Mouse (Mus musculus) left cerebral cortex, adult 18-20 months (tissue): ENCODE results near the gene Aprt. TPM values are rescaled to one million over a fixed set of nuclear protein-coding genes. Genes with fewer than 3 reads are reported as not detected.
"Not testable (repeated sequence)": the region's sequence is repeated elsewhere in the genome, so short reads cannot be mapped to it uniquely, and the experiment has no call there.

ENCODE experiments used
- DNase-seq, 2 experiments: peaks; one replicate each; pipeline ENCODE4 v3.0.0; 2021 to 2022; ENCODE audit warnings: low spot score in 2 of 2, mixed read lengths in 1 of 2
- total RNA-seq, 2 experiments: library from RNA; stranded (reverse); gene quantifications; 2 replicates each; pipeline ENCODE4 v1.2.3; 2021

The Aprt gene
- total RNA-seq, 2 experiments from 2014 or later, result 48.4 to 52.0 TPM

DNA sequence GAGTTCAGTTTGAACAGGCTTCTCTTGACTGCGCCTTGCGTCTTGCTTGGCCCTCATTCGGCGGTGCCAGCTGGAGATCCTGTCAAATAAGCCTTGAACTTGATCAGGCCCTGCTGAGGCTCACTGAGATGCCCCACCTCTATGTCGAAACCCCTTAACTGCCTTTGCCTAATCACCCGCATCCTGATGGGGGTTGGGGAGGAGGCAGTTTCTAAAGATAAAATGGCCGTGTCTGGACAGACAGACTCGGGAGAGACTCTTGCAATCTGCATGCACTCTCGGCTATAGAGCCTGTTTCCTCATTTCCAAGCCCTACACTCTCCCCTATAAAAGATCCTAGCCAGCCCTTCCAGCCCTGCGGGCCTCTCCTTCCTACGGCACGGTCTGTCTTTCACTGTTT, 16.5 kb upstream of the Aprt start:
- no peak for DNase-seq

- no peak for DNase-seq
Observed at GRCm38 (mm10) chr8:122586749-122587148, 10.0 kb upstream of the Aprt start.

GRCm38 (mm10) chr8:122586171-122586570, 9.5 kb upstream of the Aprt start:
- DNase-seq, result no peak

- DNase-seq, result no peak
Observed at GRCm38 (mm10) chr8:122585411-122585891, 8.7 kb upstream of the Aprt start.

DNA sequence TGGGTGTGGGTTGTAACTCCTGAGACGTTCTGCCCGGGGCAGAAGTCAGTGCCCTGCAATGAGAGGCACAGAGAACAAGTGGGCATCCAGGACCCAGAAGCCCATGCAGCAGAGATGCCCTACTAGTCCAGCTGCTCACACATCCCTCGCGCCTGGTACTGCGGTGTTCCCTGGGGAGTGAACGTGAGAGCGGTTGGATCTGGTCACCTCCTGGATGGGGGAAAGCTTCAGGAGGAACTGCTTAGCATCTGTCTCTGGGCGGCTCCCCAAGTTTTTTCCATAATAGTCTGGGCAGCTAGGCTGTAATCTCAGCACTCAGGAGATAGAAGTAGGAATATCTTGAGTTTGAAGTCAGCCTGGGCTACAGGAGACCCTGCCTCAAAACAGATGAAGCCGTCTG, 8.3 kb upstream of the Aprt start:
- DNase-seq, result no peak

DNA sequence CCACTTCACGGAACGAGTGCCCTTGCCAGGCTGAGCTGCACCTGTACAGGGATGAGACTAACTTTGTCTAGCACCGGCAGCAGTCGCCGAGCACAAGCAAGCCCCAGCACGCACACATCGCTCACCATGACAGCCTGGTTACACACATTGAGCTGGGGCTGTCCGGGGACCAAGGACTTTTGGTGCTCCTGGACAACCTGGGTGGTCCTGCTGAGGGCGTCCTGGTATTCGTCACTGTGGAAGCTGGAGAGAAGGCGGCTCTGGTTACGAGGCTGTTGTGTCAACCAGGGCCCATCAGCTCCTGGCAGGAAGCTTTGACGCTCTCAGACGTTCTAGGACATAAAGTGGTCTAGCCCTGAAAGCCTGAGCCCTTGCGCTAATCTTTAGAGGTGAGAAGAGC, 4.2 kb upstream of the Aprt start:
- no peak for DNase-seq

GRCm38 (mm10) chr8:122579196-122579595, 2.5 kb upstream of the Aprt start:
- no peak for DNase-seq

DNA sequence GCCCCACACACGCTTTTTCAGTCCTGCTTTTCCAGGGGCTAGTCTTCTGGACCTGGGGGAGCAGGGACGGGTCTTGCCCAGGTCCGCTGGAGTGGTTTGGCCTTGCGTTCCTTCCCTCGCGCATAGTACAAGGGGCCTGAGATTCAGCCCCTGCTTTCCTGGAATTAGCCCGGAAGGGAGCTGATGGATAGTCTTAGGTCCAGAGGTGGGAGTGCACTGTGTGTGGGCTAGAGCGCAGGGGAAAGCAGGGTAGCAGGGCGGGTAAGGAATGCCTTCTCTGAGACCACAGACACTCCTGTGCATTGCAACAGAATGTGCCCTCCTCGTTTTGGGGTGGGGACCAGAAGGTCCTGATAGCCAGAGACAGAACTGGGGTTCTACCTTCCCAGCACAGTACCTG, 407 bp upstream of the Aprt start:
- no peak for DNase-seq

GRCm38 (mm10) chr8:122575735-122576647, 718 bp downstream of the Aprt start:
- no peak for DNase-seq

GRCm38 (mm10) chr8:122575286-122575685, 1.4 kb downstream of the Aprt start:
- DNase-seq, result no peak

DNA sequence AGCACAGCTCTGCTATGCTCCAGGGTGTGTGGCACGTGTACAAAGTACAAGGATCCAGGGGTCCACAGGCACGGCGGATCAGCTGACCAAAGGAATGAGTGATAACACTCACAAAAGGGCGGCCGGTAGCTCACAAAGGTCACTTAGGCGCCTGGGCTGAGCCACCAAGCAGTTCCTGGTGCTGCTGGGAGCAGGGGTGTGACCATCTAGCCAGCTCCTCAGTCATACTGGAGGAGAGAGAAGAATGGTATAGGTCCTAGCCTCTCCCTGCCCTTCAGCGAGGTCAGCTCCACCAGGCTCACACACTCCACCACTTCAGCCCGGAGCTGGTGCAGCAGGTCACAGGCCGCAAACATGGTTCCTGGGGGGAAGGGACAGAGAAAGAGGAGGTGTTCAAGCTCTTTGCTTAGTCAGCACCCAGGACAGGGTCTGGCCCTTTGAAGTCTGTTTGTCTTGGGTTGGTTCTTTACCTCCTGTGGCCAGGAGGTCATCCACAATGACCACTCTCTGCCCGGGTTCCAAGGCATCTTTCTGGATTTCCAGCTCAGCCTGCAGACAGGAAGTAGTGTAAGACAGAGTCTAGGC, 1.9 kb downstream of the Aprt start:
- no peak for DNase-seq

DNA sequence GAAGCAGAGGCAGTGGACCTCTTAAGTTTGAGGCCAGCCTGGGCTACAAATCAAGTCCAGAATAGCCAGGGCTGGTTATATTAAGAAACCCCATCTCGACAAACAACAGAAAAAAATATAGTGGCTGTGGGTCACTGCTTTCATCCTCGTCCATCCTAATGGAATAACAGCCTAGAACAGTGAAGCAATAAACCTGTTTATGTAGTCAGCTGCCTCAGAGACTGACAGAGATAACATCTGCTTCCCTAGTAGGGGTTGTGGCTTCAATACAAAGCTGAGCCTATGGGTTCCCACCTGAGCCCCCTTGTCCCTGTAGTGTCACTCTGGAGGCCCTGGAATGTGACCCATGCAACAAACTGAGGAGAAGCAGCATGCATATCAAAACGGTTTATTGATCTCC, 2.4 kb downstream of the Aprt start:
- DNase-seq, result no peak

- DNase-seq, result no peak
Observed at GRCm38 (mm10) chr8:122573577-122573976, 3.1 kb downstream of the Aprt start.

- not testable (repeated sequence) for DNase-seq
Observed at GRCm38 (mm10) chr8:122573176-122573575, 3.5 kb downstream of the Aprt start.

GRCm38 (mm10) chr8:122572751-122573150, 4.0 kb downstream of the Aprt start:
- no peak for DNase-seq

- DNase-seq, result no peak
Observed at GRCm38 (mm10) chr8:122571750-122572267, 4.9 kb downstream of the Aprt start.

GRCm38 (mm10) chr8:122571153-122571552, 5.6 kb downstream of the Aprt start:
- no peak for DNase-seq

- DNase-seq, result no peak
Observed at GRCm38 (mm10) chr8:122569996-122570395, 6.7 kb downstream of the Aprt start.

GRCm38 (mm10) chr8:122569329-122569728, 7.4 kb downstream of the Aprt start:
- DNase-seq, result no peak

DNA sequence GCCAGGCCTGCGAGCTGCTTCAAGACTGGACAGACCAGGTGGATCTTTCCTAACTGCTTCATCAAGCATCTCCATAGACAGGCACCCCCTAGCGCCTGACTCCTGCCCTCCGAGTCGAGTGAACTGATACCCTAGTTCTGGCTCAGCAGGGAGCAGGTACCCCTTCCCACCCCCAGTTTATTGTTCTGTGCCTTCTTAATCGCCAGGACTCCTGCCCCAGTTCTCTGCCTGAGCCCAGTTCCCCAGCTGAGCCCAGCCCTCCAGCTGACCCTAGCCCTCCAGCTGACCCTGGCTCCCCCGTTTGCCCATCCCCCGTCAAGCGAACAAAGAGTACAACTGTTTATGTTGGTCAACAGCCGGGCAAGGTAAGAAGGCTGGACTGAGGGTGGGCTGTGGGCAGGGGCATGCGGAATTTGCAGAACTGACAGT, 7.8 kb downstream of the Aprt start:
- DNase-seq, result no peak

DNA sequence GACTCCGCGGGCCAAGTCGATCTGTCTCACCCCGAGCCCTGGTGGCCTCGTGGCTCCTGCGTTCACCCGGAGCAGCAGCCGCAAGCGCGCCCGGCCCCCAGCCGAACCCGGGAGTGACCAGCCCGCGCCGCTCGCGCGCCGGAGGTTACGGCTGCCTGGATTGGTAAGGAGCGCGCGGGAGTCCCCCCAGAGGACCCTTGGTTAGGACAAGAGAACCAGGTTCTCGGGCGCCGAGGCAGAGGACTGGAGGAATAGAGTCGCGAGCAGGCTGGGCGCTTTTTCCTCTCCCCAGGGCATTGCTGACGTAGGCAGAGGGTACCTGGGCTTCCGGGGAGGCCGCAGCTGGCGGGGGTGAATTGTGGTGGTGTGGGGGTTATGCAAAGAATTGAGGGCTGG, 8.6 kb downstream of the Aprt start:
- no peak for DNase-seq
